Mouse (Mus musculus): ENCODE data around the gene Ikzf1.

Gene Ikzf1

DNA sequence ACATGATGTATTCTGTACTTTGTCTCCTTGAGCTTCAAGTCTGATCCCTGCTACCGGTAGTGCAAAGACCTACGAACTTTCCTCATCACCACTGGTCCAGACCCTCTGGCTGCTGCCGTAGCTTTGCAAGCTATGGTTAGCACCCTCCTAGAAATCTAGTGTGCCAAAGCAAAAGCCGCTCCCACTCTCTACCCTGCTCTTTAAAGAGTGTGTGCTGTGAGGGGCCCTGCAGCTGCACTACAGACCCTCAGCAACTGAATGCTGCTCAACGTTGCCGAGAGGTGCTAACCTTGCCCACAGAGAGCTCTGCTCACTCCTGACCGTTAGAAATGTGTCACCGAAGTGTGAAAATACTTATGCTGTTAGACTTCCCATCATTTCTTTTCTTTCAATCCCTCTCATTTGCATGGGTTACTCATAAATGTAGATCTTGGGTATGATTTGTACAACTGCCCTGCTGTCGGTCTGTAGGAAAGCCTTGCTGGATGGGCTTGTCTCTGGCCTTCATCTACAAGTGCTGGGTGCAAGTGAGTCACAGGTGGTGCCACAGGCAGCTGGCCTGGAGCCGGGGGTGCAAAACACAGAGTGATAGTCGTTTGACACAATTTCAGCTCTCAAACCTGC lies 40.6 kb downstream of the Ikzf1 start:
- peak; percentile 74 for DNase-seq

DNA sequence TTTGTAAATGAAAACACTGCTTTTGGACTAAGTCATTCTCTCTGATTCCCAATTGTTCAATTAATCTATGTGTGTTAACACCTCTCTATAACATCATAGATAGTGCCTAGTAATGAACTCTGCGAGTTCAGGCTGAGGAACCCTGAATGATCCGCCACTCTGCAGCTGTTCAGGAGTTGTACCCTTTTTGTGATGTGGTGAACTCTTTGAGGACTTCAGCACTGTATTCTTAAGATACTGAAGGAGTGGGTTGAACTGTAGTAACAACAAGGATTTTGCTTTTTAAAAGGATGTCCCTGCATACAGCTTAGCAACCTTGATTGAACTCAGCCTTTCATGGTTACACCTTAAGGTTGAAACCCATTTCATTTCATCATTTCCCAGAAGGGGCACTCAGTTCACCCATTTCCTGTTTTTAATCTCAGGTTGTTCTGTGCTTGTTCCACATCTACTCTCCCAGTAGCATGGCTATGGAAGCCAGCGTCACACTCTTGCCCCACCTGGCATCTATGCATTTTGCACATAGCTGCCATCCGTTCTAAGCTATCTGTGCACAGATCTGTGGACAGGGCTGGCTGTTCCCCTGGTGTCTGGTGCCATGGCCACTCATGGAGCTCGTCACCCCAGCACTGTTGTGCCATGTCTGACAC lies 41.2 kb downstream of the Ikzf1 start:
- DNase-seq = peak; percentile 75

DNA sequence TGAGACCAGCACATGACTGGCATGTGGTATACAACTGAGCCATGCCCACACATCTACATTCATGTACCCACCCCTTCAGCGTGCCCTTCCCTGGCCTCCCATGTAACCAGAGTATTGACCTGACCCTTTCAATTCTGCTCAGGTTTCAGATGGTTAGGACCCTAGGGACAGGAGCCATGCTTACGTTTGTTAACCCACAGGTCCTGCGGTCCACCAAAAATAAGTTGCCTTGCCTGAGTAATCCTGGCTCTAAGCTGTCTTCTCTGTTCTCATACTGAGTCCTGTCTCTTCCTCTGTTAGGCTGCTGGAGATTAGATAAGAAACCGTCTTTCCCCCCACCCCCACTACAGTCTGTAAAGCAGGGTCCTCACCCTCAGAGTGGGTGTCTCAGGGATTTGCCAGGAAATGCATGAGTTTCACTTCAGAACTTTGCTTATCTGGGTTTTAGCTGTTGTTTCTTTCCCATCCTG lies 42.0 kb downstream of the Ikzf1 start:
- DNase-seq = no peak

DNA sequence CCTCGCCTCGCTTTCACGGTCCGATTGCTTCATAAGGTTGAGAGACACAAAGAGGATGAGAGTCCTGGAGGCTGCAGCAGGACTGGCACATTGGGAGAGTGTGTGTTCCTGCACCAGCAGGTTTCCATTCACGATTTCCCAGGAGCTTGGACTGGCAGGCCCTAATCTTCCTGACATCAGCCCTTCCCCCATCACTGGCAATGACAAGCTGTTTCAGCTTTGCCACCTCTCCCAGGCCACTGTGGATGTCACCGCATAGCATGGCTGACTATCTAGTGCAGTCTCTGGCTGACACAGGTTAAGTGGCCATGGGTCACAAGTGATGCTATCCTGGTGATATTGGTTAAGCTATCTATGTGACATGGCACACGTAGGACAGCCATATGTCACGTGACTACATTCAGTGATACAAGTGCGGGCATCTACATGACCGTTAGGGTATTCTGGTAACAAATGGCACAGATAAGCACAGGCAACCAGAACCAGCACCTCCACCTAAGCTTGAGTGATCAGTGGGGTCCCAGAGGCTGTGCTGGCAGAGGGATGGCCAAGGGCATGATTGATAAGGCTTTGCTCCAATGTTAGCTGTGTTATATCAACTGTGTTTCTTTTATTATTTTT lies 43.2 kb downstream of the Ikzf1 start:
- DNase-seq = no peak

DNA sequence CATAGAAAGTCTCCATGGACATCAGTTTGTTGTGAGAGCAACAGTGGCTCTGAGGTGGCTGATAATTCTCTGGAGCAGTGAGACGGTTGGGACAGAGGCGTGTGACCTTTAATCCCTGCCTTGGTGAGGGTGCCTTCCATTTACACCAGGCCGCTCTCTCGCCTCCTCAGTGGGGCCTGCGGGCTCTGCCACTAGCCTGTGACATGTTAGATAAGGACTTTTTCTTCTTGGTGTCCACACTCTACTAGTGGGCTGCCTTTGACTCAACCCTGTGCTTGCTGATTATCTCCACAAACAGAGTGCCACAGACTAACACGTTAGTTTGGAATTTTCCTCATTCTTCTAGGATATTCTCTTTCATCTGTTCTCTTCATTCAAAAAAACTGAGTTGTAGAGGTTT lies 44.4 kb downstream of the Ikzf1 start:
- no peak for DNase-seq

DNA sequence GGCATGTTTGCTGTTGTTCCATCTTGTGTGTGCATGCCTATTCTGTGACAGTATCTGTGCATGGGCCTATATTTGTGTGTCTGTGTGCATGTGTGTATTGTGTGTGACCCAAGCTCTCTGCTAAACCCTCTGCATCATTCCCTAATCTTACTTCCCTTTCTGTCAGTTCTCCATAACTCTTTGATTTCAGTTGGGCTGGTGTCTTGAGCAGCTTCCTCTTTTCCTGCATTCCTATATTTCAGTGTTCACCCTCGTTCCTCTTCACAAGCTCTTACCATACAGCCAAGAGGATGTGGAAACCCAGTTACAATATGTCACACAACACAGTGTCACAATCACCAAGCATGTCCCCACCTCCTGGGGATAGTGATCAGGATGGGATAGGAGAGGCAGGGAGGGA lies 45.3 kb downstream of the Ikzf1 start:
- DNase-seq = no peak

DNA sequence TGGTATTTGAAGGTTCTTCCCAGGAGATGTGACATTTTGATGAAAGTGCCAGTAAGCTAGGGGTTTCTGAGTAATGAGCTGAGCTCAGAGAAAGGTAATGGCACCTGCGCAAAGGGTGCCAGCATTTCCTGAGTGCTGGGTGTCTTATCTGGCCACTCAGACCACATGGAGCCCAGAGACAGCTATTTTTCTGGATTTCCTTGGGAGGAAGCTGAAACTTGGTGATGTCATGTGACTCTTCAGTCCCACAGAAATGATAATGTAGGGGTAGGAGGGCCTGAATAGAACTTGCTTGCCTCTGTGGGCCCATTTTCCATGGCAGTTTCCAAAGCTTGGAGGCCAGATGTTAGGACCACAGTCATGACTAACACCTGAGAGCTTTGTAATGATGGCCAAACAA lies 46.9 kb downstream of the Ikzf1 start:
- no peak for DNase-seq

DNA sequence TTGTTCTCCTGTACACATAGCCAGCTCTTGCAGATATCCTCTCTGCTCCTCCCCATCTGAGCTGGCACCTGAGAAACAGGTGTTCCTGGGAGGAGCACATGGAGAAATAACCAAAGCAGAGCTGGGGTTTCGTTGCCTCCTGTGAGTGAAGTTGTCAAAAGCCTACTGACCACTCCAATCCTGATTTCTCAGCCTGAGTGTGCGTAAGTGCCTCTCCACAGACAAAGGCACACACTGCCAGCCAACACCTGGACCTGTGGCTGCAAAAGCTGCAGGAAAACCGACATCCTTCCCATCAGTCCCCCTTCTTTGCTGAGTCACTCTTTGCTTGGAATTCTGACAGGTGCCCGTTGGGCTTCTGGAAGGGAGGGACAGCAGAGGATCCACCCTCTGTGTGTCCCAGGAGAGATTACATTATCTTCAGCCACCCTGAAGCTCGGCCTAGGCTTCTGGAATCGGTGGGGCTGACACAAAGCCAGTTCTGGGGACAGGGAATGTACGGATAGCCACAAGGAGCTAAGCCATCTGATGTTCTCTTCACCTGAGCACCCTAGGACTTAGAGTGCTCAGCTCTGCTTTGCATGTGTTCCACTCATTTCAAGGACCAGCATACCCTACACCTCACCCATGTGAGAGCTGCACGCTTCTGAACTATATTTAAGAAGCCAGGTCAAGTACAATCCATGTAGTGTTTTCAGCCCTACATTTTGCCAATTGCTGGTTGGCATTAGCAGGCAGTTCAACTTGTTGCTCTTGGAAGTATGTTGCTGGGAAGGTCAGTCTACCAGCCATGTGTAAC lies 48.4 kb downstream of the Ikzf1 start:
- DNase-seq = no peak

DNA sequence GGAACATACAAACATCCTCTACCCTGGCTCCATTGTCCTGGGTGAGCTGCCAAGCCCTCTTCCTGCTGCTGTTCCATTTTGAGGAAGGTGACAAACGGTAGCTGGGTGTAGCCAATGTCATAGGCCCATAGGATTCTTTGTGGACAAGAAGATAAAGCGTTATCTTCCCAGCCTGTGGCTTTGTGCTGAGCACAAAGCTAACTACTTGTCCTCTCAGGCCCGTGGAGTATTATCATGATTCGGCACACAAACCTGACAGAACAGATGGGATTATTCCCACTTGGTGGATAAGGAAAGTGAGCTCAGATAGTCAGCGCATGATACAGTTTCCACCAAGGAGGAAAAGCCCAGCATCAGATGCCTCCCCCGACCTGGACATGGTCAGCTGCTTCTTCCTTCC lies 50.4 kb downstream of the Ikzf1 start:
- DNase-seq = no peak

DNA sequence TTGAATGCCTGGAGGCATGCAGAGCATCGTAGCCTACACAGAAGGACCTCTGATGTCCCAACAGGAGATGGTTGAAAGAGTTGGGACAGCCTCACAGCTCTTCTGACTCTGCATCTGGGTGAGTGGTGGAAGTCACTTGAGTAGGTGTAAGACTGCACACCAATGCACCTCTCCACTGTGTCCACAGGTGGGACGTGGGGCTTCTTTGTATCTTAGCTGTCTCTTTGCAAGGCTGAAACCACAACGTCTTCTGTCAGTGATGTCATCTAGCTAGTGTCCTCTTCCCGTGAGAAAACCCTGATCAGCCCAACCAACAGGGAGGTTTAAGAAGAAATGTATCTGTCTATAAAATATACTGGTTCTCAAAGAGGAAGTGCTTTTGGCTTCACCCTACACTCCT lies 52.1 kb downstream of the Ikzf1 start:
- DNase-seq = no peak

DNA sequence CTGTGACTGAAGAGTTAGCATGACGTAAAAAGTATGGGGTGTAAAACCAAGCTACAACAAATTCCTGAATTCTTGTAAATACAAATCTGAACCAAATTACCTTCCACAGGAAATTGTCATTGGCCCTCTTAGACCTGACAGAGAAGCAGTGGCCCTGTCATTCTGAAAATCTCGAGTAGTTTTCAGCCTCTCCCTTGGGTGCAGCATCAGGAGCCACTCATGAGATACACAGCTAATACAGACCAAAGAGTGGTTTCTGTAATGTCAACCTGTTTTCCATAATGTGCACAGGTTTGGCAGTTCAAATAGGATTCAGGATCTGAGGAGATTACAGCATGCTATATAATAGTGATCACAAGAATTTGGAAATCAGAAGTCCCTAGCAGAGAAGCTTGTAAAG lies 52.8 kb downstream of the Ikzf1 start:
- DNase-seq = no peak

DNA sequence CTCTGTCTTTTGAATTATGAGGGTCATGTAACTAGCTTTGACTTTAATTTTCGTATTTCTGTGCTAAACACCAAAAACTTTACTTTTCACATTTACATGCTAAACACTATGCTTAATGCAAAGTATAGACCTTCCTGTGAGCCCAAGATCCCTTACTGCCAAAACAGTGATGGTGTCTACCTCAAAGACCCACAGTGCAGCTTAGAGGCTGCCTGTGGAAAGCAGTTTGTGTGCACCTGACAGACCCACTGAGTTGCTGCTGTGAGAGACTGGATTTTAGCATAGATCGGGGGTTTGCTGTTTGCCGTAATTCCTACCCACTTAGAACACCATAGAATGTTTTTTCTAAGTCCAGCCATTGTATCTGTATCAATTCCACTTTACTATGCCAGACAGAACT lies 54.3 kb downstream of the Ikzf1 start:
- DNase-seq = peak; percentile 56

DNA sequence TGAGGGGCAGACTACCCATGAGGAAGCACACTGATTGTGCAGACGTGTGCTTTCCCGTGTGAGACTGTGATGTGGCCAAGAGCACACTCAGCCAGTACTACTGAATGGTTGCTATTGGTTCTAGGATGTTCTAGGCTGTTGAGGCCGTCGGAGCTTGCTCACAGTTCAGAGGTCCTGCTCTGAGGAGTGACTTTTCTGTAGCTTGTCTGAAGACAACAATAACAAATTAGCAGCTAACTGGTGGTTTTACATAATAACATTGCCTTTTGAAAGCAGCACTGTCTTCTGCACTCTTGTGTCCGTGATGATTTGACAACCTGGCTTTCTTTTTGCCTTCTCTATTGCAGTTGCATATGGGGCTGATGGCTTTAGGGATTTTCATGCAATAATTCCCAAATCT lies 55.8 kb downstream of the Ikzf1 start:
- no peak for DNase-seq

DNA sequence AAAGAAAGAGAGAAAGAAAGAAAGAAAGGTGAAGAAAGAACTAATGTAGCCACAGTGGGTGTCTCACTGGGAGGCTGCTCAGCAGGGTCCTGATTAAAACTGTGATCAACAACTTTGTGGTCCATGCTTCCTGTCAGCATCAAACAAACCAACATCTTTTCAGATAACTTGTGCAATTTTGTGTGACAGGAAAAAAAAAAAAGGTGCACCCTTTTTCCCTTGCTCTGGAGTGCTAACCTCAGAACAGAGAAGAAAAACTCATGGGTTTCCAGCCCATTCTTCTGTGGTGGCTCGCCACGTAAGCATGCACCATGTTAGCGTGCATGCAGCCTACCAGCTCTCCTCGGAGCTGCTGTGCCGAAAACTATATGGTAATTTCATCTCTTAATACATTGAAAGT lies 56.8 kb downstream of the Ikzf1 start:
- peak; percentile 58 for DNase-seq

DNA sequence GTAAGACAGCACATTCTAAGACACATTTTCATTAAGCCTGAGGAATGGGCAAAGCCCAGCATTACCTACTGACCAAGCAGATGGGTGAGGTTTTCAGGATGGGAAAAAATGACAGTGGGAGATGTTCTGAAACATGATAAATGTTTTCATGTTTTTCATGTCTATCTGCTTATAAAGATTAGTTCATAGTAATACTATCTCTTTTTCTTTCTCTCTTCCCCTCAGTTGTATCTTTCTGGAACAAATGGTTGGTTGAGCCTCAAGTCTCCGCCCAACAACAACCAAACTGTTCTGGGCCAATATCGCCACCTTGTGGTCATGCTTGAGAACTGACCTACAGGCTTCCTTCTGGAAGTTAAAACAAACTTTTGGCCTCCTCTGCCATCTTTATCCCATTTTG lies 57.8 kb downstream of the Ikzf1 start:
- DNase-seq = peak; percentile 85

DNA sequence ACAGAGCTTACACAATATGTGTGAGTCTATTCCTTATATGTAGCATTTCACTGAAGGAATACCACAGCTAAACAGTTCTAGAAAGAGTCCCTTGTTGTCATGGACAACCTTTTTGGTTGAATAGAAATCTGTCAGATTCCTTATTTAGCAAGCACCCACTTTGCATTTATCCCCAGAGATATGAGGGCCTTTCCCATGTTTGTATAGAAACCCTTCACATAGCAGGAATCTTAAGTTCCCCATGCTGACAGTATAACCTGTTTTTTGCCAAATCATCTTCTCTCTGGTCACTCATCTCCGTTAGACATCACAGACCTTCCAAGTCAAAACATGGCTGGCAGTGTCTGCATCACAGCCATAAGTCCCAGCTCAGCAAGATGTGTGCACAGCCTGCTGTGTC lies 59.4 kb downstream of the Ikzf1 start:
- no peak for DNase-seq

DNA sequence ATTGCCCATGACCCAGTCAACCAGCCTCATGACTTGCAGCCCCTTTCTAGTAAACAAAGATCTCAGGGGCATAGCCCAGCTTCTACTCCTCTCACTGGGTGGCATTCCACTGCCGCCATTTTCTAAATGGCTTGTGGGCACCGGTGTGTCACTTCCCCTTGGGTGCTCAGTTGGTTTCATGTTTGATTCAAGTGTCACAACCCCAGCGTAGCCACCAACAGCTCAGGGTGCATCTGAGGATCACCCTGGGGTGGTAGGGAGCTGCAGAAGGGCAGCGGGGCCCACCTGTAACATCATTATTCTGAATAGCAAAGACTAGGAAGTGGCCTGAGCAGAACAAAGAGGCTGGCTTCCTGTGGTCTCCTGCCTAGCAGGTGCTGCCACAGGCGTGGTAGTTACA lies 66.3 kb downstream of the Ikzf1 start:
- no peak for DNase-seq

DNA sequence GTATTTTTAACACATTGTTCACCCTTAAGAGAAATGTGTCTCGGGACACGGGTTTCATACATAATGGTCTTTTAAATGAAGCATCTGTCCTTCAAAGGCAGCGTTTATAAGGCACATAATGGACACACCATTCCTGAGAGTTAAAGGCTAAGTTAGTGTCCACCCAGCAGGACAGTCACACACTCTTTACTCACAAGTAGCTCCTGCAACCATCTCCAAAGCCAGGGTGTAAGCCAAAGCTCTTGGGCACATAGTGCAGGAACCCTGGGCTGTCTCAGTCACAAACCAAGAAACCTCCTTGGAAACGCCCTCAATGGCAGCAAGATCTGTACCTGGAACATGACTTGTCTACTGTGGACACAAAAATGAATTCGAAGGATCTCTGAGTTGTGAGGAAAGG lies 68.1 kb downstream of the Ikzf1 start:
- DNase-seq = no peak

DNA sequence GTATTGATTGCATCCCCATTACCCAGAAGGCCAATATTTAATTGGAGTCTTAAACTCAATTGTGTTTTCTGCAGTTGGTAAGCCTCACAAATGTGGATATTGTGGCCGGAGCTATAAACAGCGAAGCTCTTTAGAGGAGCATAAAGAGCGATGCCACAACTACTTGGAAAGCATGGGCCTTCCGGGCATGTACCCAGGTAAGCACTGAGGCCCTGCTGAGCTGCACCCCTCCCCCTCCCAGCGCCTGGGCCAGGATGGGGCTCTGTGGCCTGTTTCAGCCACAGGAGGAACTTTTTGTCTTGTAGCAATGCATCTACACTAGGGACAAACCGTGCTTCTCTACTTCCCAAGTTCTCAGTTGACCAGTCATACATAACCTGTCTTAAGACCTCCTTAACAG lies 73.3 kb downstream of the Ikzf1 start:
- no peak for DNase-seq

DNA sequence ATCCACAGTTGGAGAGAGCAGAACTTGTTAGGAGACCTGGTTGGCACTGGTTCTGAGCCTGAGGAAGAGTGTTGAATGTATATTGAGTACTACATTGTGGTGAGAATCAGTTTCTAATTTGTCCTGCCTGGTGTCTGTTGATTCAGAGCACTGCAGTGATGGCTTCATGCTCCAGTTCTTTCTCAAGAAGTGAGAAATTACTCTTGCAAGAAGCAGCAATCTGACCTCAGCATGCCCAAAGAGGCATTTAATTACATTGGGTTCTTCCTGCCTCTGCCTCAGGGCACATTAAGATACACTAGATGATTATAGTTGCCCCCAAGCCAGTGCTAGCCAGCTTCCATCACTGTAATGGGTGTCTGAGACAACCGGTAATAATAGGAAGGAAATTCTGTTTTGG lies 74.1 kb downstream of the Ikzf1 start:
- DNase-seq = no peak

DNA sequence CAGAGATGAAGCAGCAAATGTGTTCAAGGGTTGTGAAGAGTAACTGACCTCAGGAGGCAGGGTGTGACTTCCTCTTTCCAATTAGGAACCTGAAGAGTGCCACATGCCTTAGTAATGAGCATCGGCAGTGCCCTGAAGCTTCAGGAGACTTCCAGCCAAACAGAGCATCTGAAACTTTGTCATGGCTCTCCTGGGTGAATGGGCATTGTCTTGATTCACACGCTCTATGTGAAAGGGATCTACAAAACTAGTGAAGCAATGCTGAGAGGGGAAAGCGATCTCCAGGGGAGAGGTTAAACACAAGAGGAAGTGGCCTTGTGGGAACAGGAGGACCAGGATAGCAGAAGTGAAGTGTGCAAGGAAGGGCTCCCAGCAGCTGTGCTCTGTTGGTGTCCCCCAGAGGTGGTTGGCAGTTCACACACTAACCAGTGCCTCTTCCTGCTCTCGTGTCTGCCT lies 78.4 kb downstream of the Ikzf1 start:
- no peak for DNase-seq

DNA sequence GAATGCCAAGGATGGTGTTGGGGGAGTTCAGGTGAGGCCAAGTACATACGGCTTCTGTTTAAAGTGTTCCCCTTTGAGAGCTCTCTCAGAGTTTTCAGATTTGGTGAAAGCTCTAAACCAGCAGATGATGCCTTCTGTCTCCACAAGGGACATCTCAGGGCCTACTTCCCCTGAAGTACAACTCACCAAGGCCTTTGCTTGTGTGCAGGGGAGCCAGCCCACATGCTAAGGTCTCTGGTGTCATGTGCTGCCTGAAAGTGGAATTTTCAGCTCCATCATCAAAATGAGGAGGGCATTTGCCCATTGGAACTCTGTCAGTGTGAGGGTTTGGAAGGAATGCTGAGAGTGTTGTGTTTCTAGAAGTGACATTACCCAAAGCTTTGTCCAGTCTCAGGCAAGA lies 80.6 kb downstream of the Ikzf1 start:
- no peak for DNase-seq

DNA sequence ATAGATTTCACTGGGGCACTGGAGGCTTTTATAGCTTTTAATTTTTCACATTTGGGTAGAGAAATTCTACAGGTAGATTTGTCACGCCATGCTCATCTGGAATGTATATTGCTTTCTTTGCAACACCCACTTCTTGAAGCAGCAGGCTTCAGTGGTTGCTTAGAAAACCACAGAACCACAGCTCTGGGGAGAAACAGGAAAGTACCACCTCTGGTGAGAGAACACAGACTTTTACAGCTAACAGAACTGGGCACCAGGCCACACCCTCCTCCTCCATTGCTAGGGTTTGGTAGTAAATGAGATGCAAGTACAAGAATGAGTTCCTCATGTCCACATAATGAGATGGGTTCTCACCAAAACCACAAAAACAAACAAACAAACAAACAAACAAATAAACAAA lies 81.3 kb downstream of the Ikzf1 start:
- DNase-seq = peak; percentile 52

DNA sequence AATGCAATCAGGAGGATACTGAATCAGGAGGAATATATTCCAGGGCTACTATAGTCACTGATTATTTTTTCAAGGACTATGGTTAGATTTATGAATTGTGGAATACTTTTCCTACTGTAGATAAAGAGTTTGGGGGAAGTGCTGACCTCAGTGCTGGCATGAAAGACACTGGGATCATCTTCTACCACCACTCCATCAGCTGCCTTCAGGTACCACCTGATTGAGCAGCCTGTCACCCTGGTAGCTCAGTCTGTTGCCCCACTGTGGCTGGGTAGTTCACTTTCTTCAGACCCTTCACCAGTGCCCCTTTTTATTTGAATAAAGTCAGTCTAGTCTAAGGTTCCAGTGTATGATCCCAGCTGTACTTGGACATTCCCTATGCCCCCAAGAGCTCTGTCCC lies 81.9 kb downstream of the Ikzf1 start:
- no peak for DNase-seq

Measured in thymus, postnatal 14 days (tissue).